ENCODE assay signal across 17 mouse cellular contexts in genomic region chr13:81280650-81281229, GRCm38 (mm10).
DNase-seq lines count a peak whose midpoint lies in the region; ATAC-seq lines count a peak whose summit lies in the region.
"Had no signal": no experiment of that assay in that cellular context is flagged by ENCODE, and none has a peak within 500 bp of the region (broad histone marks: within the 10 kb centered on the region; RNA-seq: fewer than 3 reads in every experiment).

No protein-coding gene starts in this region.

- peak; percentile 68 to 90 for DNase-seq in adrenal gland, adult (ENCODE audit: inconsistent age in 2 of 2, low spot score in 1 of 2)
- DNase-seq in adrenal gland, postnatal 4 days (ENCODE audit: low spot score in 2 of 2), result no peak
- peak; percentile 5 for DNase-seq in ovary, adult 18-20 months (ENCODE audit: low spot score)
- DNase-seq in ovary, postnatal 36 days (ENCODE audit: low spot score), result no peak
- no peak for DNase-seq in gastrocnemius, postnatal 25 days
- DNase-seq: cerebellum, adult 11-12 months; cerebellum, adult 8-10 months; cerebellum, postnatal 10 days; cerebellum, postnatal 36 days; heart, adult 11 months; kidney, adult 11 months; kidney, adult 8-10 months had no signal

- ATAC-seq in hematopoietic stem cell, adult 5-6 weeks (replicated peaks in 1 of 2; ENCODE audit: insufficient read depth in 1 of 2, low FRiP score in 2 of 2, low TSS enrichment in 1 of 2, low read depth in 1 of 2, poor library complexity in 2 of 2, severe bottlenecking in 2 of 2), result peak; percentile 76 to 87
- ATAC-seq: activated CD4-positive, CD25-positive, alpha-beta regulatory T cell, adult 4 months; forebrain, embryonic 15.5 days; hindbrain, embryonic 16.5 days; intestine, embryonic 15.5 days had no signal

Comparison
In these comparisons a context has a peak if more than half of its experiments do, and no peak if none do; other contexts are left out.
1. DNase-seq: peak in adrenal gland, adult (2 of 2) and ovary, adult 18-20 months (single experiment); none in adrenal gland, postnatal 4 days (0 of 2), ovary, postnatal 36 days (single experiment) and gastrocnemius, postnatal 25 days (single experiment).